Mouse (Mus musculus): ENCODE measurements around the gene Kyat3.
"Not testable (repeated sequence)": the region's sequence is repeated elsewhere in the genome, so short reads cannot be mapped to it uniquely, and the experiment has no call there.

Kyat3 gene

DNA sequence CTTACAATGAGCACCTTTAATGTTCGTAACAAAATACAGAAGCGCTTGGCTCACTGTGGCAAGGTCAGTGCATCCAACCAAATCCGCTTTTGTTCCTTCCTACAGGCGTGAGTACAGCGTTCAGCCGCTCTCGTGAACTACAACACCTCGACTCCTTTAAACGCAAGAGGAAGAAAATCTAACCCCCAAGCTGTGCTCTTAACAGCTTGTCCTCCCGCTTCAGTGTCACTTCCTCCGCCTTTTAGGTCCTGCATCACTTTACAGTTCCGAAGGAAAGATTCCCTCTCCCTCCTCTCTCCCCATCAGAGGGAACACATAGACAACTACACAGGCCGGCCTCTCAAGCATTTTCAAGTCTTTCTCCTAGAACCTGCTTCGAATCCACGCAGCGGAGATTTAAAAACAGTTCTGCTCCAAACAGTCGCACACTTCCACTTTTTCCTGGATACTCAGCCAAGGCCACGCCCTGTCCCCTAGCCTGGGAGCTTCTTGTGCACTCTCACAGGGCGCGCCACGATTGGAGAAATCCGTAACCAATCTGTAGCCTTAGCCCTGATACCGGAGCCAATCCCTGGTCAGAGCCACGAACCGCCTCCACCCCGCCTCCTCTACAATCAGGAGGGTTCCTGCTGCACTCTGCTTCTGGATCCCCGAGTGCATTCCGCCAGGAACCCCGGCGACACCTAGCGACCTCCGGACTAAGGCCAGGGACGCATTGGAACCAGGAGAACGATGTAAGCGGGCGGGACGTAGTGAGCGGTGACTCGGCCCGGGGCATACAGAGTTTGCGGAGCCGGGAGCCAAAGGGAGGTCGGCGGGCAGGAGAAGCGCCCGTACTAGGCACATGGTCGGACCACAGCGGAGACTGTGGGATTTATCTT lies at the start of gene Kyat3:
TSS of gene Kyat3 (plus strand) at position 610 of the 881 bp plus-strand sequence.
- DNase-seq, result peak; percentile 99

DNA sequence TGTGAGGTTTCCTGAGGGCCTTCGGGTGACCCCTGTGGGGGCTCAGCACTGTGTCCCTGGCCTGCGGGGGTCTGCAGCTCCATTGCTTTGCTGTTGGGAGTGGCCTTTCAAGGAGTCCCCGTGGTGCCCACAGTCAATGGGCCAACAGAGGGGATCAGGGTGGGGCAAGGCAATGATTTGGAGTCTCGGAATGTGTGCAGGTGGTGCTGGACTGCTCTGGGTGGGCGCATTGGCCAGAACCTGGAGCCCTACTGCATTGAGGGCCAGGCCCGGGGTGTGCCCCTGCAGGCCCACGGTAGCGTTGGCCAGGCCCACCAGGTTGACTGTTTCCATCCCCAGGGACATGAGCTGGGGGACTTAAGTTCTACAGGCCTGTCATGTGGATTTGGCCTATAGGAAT lies 36.1 kb upstream of the Kyat3 start:
- no peak for DNase-seq

DNA sequence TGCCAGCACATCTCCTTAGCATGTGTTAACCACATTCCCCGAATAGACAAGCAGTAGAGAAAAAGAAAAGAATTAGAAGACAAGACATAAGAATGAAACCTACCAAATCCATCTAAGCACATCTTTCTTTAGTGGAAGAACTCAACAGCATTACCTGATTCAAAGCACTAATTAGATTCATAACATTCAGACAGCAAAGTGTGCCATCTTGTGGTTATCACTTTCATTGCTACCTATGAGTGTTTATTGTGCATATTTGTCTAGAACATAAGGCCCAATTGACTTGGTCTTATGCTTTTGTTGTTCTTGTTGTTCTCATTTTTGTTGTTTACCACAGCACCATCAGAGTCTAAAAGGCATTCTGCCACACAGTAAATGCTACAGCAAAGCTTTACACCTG lies 26.2 kb upstream of the Kyat3 start:
- peak; percentile 45 for DNase-seq

DNA sequence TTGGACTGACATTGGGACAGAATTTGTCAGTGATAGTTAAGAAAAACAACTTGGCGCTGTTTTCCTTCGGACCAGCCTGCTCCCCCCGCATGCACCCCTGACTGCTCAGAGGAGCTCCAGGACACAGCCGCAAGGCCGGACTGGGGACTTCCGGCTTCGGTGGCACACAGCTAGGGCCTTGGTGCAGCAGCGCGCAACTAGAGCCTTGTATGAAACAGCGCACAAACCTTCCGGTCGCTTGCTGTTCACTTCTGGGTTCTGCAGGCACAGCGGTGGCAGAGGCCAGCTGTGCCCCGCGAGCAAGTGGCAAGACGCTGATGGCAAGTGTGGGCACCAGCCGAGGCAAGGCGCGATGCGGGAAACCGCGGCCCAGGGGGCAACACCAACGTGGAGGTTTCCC lies 12.9 kb upstream of the Kyat3 start:
- no peak for DNase-seq

DNA sequence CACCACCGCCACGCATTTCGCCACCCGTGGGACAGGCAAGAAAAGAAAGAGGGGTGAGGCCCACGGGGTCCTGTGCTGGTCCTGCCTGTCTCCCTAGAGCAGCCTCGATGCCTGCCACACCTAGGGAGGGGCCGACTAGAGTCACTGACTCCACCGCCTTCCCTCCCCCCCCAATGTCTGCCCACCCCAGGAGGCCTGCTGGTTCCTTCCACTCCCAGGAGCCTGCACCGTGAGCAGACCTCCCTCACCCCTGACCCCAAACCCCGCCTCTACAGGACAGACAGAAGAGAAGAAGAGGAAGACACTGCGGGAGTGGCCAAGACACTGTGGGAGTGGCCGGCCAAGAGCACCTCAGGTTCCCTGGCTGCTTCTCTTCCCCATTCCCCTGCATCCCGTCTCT lies 12.5 kb upstream of the Kyat3 start:
- DNase-seq, result no peak

DNA sequence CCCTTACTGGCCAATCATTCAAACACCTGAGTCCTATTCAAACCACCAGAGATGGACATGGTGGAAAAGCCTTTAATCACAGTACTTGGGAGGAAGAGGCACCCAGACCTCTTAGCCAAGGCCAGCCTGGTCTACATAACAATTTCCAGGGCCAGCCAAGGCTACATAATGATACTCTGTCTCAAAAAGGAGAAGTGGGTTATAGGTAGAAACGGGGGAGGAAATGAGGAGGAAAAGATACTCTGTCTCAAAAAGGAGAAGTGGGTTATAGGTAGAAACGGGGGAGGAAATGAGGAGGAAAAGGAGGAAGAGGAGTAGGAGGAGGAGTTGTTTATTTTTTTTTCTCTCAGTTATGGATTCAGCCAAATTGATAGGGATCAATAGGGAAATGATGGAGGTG lies 4.3 kb upstream of the Kyat3 start:
- DNase-seq, result no peak

DNA sequence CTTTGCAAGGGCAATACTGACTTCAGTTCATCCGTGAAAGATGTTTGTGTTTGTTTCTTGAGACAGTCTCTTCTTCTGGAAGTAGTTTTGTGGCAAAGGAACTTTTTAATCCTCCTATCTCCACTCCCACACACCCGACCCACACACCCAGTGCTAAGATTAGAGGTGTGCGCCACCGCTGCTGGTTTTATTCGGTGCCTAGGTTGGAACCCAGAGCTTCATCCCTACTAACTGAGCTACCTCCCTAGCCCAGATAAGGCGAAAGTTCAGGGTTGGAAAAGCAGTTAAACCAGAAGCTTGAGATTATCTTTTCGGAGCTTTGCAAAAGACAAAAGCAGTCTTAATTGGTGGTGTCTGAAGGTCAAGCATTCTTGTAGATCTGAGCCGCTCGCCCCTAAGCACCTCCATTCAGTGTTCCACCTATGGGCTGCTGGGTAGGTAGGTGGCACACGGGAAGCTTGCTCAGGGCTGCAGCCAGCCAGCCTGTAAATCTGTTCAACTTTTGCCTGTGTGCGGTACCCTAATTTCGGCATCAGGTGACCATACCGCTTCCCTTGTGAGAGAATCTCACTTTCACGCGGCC lies 647 bp downstream of the Kyat3 start:
- DNase-seq, result no peak

DNA sequence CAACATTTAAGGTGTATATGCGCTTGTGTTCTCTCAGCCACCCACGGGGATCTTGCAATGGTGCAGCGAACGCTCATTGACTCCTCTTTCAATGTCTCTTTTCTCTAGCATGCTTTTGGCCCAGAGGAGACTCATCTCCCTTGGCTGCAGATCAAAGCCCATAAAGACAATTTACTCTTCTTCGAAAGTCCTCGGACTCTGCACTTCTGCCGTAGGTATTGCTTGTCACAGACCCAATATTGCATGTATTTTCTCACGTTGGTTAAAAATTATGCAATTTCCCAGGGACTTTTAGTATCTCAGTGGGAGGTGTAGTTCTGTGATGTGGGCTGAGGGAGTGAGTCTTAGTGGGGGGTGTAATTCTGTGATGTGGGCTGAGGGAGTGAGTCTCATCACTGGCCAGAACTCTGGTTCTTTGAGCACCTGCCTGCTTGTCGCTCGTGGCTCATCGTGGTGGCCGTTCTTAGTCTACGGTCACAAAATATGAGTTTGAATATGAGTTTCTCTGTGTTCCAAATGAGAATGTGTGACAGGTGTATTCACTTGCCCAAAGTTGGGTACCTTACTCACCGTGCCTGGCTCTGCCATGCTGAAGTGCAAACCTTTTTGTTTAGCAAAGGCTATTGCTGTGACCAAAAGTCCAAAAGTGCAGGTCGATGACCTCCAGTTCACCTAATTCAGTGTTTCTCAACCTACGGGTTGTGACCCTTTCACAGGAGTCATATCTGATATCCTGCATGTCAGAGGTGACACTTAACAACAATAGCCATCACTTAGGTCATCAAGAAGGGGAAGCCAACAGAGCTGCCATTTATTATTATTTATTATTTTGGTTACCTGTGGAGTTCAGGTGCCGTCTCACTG lies 6.0 kb downstream of the Kyat3 start:
- peak; percentile 38 for DNase-seq

DNA sequence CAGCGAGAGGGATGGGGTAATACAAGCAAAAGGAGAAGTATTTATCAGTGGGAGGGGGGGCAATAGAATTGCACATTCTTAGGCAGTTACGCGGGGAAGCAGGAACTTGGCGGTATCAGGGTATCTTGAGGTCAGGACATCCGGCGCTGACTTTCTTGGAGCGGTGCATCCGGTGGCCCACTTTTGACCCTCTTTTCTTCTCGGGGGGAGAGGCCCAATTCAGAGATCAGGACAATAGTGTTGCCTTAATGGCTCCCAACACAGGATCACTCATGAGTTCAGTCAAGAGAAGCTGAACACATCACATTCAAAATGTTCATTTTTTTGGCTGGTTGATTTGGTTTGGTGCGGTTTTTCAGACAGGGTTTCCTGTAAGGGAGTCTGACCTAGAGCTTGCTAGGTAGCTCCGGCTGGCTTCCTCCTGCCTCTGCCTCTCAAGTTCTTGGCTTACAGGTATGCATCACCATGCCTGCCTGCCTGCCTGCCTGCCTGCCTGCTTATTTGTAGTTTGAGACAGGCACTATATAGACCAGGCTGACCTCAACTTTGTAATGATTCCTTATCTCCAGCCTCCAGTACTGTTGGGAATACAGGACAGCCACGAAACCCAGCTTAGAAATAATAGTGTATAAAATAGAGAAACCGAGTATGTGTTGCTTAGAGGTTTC lies 7.5 kb downstream of the Kyat3 start:
- not testable (repeated sequence) for DNase-seq

DNA sequence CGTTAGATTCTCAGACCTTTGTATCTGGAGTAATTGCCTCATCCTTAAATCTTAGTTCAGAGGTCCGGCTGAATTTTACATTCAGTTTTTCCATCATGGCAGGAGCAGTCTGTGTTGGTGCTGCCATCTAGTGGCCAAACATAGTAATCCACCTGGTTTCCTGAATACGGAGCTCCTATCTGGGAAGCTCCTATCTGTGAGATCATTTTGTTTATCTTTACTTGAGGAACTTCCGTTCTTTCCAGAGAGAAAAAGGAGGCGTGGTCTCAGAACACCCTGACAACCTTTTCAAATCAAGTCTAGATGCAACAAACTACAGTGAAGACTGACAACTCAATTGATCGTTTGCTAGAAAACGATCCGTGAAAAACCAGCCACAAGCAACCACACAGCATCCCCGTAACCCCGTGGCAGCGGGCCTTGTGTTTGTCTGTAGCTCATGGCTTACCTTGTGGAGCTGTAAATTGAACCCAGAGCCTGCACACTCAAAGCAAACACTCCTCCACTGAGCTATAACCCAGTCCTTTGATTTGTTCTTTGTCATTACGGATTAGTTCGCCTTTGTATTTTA lies 8.1 kb downstream of the Kyat3 start:
- peak; percentile 81 for DNase-seq

DNA sequence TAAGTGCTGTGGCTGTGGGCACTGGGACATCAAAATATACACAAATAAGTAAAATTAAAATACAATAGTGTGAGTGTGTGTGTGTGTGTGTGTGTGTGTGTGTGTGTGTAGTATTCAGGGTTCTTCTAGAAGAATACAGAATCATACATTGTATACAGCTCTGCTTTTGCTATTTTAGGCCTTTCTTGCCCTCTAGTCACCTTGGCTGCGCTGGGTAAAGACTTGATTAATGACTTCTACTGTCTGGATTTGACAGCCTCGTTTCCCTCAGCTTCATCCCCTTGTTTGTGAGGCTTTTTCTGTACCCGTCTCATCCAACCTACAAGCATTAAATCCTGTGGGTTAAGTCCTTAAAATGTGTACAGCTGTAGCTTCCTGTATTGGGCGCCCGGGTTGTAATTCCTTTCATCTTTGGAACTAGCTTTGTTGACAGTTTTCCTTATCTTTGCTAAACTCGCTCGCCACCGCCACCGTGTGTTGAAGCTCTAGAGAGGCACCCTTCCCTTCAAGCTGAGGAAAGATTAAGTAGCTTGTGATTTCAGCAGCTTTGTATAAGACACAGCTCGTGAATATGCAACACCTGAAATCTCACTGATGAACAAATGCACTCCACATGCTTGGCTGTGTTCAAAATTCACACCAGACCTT lies 9.6 kb downstream of the Kyat3 start:
- peak; percentile 40 for DNase-seq

DNA sequence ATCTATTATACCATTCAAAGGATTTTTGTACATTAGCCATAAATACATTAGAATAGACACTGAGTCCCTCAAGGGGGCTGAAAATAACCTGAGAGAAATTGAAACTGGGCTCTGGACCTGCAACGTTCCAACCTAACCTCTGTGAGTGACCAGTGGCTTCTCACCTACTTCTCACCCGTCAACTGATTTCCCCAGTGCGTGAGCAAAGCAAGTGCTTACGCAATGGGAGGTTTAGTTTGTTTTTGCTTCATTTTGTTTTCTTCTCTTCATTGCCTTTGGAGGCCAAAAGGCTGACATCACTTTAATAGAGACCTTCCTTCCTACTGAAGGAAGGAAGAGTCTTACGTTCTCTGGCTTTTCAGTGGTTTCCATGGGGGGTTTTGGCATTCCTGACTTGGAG lies 10.5 kb downstream of the Kyat3 start:
- DNase-seq, result no peak

DNA sequence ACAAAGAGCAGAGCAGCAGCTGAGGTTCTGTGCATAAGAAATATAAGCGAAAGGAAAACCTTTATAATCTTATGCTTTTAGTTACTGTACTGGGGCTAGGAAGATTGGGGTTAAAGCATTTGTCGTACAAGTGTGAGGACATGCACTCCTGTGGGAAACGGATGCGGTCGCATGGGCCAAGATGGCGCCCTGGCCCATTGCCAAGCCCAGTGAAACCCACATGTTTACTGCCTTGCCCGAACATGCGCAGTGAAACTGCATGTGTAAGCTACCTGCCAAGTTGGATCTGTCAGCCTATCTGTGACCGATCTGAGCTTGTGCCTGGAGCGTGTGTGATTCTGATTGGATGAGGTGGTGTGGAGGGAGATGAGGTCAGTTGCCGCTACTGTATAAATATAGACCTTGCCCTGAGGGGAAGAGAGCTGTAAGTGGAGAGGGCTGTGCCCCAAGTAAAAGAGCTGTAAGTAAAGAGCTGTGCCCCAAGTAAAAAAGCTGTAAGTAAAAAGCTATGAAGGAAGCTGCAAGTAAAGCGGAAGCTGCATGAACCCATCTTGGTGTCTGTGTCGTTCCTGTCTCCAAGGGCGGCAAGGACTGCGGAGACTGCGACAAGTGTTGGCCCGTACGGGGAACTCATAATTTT lies 11.7 kb downstream of the Kyat3 start:
- DNase-seq, result not testable (repeated sequence)

DNA sequence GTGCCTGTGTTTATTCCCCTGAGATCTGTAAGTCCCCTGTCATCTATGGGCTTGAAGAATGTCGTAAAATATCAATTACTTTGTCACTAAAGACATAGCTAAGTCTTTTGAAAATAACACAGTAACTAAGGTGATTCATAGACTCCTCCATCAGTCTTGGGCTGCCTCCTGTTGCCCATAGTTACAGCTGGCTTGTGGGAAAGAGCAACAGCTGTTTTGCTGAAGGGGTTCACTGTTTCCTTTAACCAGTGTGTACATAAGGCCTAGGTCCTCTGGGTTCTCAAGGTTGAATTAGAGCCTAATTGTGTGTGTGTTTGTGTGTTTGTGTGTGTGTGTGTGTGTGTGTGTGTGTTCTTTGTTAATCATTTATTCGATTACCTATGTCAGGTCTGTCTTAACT lies 24.6 kb downstream of the Kyat3 start:
- no peak for DNase-seq

DNA sequence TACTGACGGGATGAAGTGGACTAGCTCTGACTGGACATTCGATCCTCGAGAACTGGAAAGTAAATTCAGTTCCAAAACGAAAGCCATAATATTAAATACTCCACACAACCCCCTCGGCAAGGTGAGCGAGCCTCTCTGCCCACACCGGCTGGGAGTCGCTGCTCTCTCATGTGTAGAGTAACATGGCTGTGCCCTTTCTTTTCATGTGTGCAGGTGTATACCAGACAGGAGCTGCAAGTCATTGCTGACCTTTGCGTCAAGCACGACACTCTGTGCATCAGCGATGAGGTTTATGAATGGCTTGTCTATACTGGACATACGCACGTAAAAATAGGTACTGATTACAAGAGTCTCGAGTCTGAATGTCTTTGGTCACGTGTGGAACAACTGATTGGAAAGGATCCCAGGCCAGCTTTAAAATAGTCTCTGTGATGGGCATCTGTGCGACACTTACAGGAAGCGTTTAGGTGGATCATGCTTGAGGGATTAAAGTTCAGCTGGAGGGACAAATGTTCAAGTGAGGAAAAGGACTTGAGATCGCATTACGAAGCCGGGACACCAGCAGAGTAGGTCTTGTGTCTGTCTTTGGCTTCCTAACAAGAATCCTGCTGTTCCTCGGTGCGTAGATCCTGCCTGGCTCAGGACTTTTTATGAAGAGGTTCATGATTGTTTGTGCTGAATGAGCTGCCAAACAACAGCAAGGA lies 25.3 kb downstream of the Kyat3 start:
- DNase-seq, result no peak

DNA sequence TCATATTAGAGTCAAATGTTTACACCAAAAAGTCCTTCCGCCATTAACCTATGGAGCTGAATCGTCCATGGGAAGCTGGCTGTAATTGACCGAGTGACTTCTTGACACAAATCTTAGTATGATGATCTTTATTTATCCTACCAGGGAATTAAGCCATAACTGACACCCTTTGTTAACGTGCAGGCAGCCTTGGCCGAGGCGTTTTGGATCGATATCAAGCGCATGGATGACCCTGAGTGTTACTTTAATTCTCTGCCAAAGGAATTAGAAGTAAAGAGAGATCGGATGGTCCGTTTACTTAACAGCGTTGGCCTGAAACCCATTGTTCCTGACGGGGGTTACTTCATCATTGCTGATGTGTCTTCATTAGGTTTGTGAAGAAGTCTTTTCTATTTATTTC lies 33.4 kb downstream of the Kyat3 start:
- no peak for DNase-seq

DNA sequence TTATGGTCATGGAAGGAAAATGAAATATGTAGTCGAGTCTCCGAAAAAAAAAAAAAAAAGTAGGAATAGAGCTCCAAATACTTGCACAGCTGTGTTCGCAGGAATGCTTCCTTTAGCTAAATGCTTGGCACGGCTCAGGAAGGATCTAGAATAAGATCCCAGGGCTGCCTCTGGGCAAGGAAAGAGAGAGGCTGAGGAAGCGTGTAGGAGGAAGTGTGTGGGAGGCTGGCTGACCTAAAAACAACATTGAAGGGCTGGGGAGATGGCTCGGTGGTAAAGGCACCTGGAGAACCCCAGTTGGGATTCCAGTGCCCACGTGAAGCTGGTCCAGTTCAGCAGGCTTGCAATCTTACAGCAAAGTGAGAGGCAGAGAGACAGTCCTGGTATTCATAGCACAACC lies 40.0 kb downstream of the Kyat3 start:
- no peak for DNase-seq

DNA sequence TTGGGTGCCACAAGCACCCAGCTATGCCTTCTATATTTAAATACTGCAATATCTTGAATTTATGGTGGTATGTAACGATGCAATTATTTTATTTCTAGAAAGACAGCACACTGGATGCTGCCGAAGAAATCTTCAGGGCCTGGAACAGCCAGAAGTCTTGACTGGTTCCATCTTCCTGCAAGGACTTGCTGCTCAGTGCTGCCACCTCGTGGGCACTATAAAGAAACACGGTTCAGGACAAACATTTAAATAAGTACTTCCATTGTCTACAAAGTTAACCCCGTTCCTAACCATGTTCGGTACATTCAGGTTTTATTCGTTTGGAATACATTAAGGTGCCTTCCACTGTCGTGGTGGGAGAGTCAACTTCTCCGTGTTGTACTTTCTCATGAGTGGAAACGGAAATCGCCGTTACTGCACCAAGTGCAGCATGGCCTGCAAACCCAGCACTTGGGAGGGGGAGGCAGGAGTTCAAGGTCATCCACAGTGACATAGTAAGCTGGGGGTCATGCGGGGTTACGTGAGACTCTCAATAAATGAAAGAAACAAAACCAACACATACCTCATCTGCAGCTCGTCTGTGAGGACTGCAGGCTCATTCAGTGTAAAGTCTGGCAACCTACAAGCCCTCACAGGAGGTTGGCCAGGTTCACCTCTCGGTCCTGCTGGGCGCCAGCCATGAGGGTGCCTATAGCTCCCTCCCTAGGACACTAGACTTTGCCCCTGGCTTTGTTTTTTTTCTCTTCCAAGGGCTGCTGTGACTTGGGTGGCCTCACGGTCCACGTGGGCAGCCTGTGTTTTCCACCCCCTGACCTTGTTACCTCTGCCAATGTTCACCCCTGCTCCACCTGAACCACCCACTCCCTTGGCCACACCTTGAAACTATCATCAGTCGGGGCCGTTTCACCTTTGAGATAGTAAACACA lies 43.4 kb downstream of the Kyat3 start:
- peak; percentile 56 for DNase-seq

DNA sequence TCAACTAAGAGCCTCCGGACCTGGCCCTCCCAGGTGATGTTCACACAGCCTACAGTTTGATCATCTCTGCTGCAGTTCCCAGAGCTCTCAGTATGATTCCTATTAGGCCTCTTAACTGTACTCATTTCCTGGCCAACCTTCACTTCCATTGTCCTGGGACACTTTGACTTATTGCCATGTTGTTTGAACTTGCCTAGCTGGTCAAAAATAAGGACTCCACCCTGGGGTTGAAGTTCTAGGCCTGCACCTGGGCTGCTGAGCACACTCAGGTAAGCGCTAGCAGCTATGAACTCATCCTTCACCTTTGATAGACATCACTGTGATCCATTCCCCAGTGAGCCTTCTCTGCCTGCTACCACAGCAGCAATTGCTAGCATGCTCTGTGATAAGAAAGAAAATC lies 44.2 kb downstream of the Kyat3 start:
- DNase-seq, result no peak

DNA sequence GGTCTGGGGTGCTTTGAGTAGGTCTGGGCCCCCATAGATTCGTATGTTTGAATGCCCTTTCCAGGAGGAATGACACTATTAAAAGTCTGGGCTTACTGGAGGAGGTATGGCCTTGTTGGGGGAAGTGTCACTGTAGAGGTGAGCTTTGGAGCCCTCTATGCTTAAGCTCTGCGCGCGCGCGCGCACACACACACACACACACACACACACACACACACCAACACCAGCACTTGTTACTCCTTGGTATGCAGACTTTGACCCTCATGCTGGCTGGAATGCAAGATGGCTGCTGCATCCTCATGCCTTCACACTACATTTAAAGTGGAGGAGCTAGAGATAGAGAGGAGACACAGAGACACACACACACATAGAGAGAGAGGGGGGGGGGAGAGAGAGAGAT lies 46.8 kb downstream of the Kyat3 start:
- DNase-seq, result peak; percentile 49
